Mouse (Mus musculus): Measurements from ENCODE around the gene Exoc2. TPM values are rescaled to one million over a fixed set of nuclear protein-coding genes. Genes with fewer than 3 reads are reported as not detected.

Exoc2 gene
- 29.3 TPM for polyA plus RNA-seq (2014; fragmentation: Illumina TruSeq; extraction: RNeasy Lipid Tissue Mini Kit (QIAGEN cat#74804); ENCODE audit: low read depth, low replicate concordance)

DNA sequence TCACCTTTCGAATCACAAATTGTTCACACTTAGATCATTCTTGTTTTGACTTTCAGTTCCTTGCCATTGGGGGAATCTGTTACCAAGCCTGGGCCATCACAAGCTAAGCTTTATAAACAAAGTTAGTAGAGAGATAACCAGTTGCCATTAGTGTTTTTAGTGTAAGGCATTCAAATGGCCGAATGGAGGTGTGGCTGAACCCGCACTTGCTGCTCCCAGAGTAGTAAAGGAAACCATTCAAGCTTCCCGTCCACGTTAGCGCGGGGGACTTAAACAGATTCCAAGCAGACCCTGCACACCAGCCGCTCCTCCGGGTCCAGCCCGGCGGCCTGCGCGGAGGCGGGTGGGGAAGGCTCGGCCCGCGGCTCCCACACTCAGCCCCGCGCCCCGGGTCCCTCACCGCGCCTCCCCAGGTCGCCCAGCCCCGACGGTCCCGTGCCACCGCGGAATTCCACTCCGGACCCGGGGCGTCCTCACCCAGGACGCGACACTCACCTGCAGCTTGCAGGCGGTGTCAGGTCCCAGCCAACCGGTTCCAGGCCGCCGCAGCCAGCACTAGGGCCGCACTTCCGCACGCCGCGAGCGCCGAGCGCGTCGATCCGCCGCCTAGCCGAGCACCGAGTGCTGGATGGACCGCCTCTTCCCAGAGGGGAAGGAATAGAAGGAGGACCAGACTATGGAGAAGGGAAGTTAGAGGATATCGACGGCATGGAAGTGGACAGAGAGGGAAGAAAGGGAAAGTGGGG, at the start of gene Exoc2, which contains the start of gene Gm5447:
Gene Exoc2, minus strand, starts transcription at position 593 of the 746 bp plus-strand sequence.
Gene Gm5447, plus strand, starts transcription at position 704 of the 746 bp plus-strand sequence.

DNA sequence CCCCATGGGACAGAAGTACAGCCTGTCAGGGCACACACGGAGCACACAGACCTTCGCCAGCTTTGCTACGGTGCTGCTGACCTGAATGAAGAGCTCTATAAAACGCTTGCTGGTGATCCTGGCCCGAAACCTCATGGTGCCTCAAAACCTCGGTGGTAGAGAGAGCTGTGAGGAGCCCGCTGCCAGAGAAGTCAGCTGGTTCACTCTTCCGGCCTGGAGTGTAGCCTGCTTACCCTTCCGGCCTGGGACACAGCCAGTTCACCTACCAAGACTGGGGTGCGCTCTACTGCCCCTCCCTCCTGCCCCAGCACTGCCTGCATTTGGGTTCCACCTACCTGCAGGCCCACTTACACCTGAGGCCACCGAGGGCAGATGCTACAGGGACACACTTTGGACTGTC, 26.4 kb downstream of the Exoc2 start, which contains the start of gene Hus1b:
Gene Hus1b, minus strand, starts transcription at position 220 of the 400 bp plus-strand sequence.

Other genes starting within 250 kb of the Exoc2 start
- gene Irf4, start 224.9 kb downstream of the Exoc2 start, polyA plus RNA-seq (2014; fragmentation: Illumina TruSeq; extraction: RNeasy Lipid Tissue Mini Kit (QIAGEN cat#74804); ENCODE audit: low read depth, low replicate concordance): 0.49 TPM
- gene Hus1b, start 26.3 kb downstream of the Exoc2 start, polyA plus RNA-seq (2014; fragmentation: Illumina TruSeq; extraction: RNeasy Lipid Tissue Mini Kit (QIAGEN cat#74804); ENCODE audit: low read depth, low replicate concordance): not detected
- not detected for gene Gm5447, start 111 bp upstream of the Exoc2 start, polyA plus RNA-seq (2014; fragmentation: Illumina TruSeq; extraction: RNeasy Lipid Tissue Mini Kit (QIAGEN cat#74804); ENCODE audit: low read depth, low replicate concordance)

All from kidney, adult 10 weeks (tissue).